Mouse (Mus musculus) CH12.LX (cell line): ENCODE data around the gene Mlh1. TPM values are rescaled to one million over a fixed set of nuclear protein-coding genes. Genes with fewer than 3 reads are reported as not detected.

Experiments
- DNase-seq: peaks from one replicate; pipeline ENCODE4 v3.0.0-alpha.2; 2013; ENCODE audit errors: extremely low read depth
- H3K27ac ChIP-seq: 2 replicates; pipeline ENCODE4 v1.5.1; 2012; ENCODE audit warnings: low read depth, mild to moderate bottlenecking, control low read depth, moderate library complexity; ENCODE audit not compliant: insufficient read depth
- H3K27me3 ChIP-seq: replicated peaks from 2 replicates; pipeline ENCODE3; 2012; ENCODE audit warnings: inconsistent platforms
- H3K36me3 ChIP-seq, 2 experiments: replicated peaks in 1 of 2; 2 replicates each; pipeline versions ENCODE3 to v1.6.1; 2012; ENCODE audit warnings: inconsistent platforms in 1 of 2, low read length in 1 of 2, mild to moderate bottlenecking in 1 of 2, mixed read lengths in 1 of 2, moderate library complexity in 1 of 2; ENCODE audit not compliant: control insufficient read depth in 1 of 2, insufficient read depth in 1 of 2
- H3K4me1 ChIP-seq, 2 experiments: 2 replicates each; pipeline ENCODE4 v1.6.1; 2012; ENCODE audit warnings: inconsistent platforms in 1 of 2, moderate library complexity in 1 of 2; ENCODE audit not compliant: insufficient read depth in 2 of 2, control insufficient read depth in 1 of 2
- H3K4me2 ChIP-seq: 2 replicates; pipeline ENCODE4 v1.6.1; 2012; ENCODE audit warnings: low read depth, mild to moderate bottlenecking, control low read depth; ENCODE audit not compliant: poor library complexity, insufficient read depth, severe bottlenecking
- H3K4me3 ChIP-seq, 3 experiments: fragments of 150-350 bp in 1 of 3; sonication (generic) in 1 of 3; replicated peaks in 1 of 3; 2 replicates each; pipeline versions ENCODE3 to v1.5.1; 2011 to 2012; ENCODE audit warnings: low read depth in 2 of 3, low read length in 2 of 3, mild to moderate bottlenecking in 2 of 3, moderate library complexity in 2 of 3, control low read depth in 1 of 3, improper control_type of control experiment in 1 of 3, inconsistent platforms in 1 of 3, mixed read lengths in 1 of 3; ENCODE audit not compliant: poor library complexity in 1 of 3
- H3K79me2 ChIP-seq: replicated peaks from 2 replicates; pipeline ENCODE4 v1.6.1; 2012; ENCODE audit warnings: mild to moderate bottlenecking, moderate library complexity; ENCODE audit not compliant: control insufficient read depth, poor library complexity, insufficient read depth, severe bottlenecking; ENCODE audit errors: extremely low read depth
- H3K9ac ChIP-seq: 2 replicates; pipeline ENCODE4 v1.6.1; 2012; ENCODE audit warnings: low read depth, mild to moderate bottlenecking, control low read depth, moderate library complexity; ENCODE audit not compliant: insufficient read depth
- H3K9me3 ChIP-seq: replicated peaks from 2 replicates; pipeline ENCODE3; 2012; ENCODE audit warnings: low read length, inconsistent platforms, mixed read lengths
- CHD1 ChIP-seq: IDR thresholded peaks from 2 replicates; pipeline ENCODE4 v1.6.1; 2012; ENCODE audit warnings: low read depth, low read length, improper control_type of control experiment, inconsistent platforms
- CHD2 ChIP-seq: IDR thresholded peaks from 2 replicates; pipeline ENCODE4 v1.6.1; 2011; ENCODE audit warnings: low read length, improper control_type of control experiment
- CTCF ChIP-seq, 2 experiments: IDR thresholded peaks in 1 of 2; conservative IDR thresholded peaks in 1 of 2; 2 replicates each; pipeline ENCODE4 v1.5.1; 2011 to 2012; ENCODE audit warnings: low read depth in 2 of 2, low read length in 2 of 2, improper control_type of control experiment in 1 of 2, inconsistent platforms in 1 of 2, mild to moderate bottlenecking in 1 of 2, moderate library complexity in 1 of 2
- EP300 ChIP-seq: IDR thresholded peaks from 2 replicates; pipeline ENCODE4 v1.6.1; 2011; ENCODE audit warnings: low read length, improper control_type of control experiment
- ETS1 ChIP-seq: conservative IDR thresholded peaks from 2 replicates; pipeline ENCODE4 v1.6.1; 2012; ENCODE audit warnings: low read depth, mild to moderate bottlenecking, inconsistent platforms, low read length, improper control_type of control experiment, moderate library complexity
- HCFC1 ChIP-seq: IDR thresholded peaks from 2 replicates; pipeline ENCODE4 v1.6.1; 2012; ENCODE audit warnings: low read depth, mild to moderate bottlenecking, inconsistent platforms, low read length, improper control_type of control experiment
- IRF4 ChIP-seq: IDR thresholded peaks from 2 replicates; pipeline ENCODE4 v1.6.1; 2014; ENCODE audit warnings: low read depth, mild to moderate bottlenecking, inconsistent platforms, low read length, improper control_type of control experiment
- MEF2A ChIP-seq: IDR thresholded peaks from 2 replicates; pipeline ENCODE4 v1.6.1; 2014; ENCODE audit warnings: low read depth, mild to moderate bottlenecking, inconsistent platforms, low read length, improper control_type of control experiment, borderline replicate concordance
- MYC ChIP-seq: IDR thresholded peaks from 2 replicates; pipeline ENCODE4 v1.6.1; 2011; ENCODE audit warnings: low read depth, mild to moderate bottlenecking, improper control_type of control experiment, low read length
- NELFE ChIP-seq: IDR thresholded peaks from 2 replicates; pipeline ENCODE4 v1.6.1; 2011; ENCODE audit warnings: low read depth, low read length, improper control_type of control experiment
- PAX5 ChIP-seq: IDR thresholded peaks from 2 replicates; pipeline ENCODE4 v1.6.1; 2012; ENCODE audit warnings: low read length, inconsistent platforms, mixed read lengths
- POLR2A ChIP-seq: IDR thresholded peaks from 2 replicates; pipeline ENCODE4 v1.6.1; 2011; ENCODE audit warnings: low read depth, mild to moderate bottlenecking, improper control_type of control experiment, low read length
- POLR2AphosphoS2 ChIP-seq: IDR thresholded peaks from 2 replicates; pipeline ENCODE4 v1.6.1; 2011; ENCODE audit warnings: low read depth, low read length, improper control_type of control experiment
- SIN3A ChIP-seq: IDR thresholded peaks from 2 replicates; pipeline ENCODE4 v1.6.1; 2012; ENCODE audit warnings: low read length, improper control_type of control experiment, inconsistent platforms
- SMC3 ChIP-seq: IDR thresholded peaks from 2 replicates; pipeline ENCODE4 v1.6.1; 2011; ENCODE audit warnings: low read depth, low read length, improper control_type of control experiment
- TCF12 ChIP-seq: IDR thresholded peaks from 2 replicates; pipeline ENCODE4 v1.6.1; 2014; ENCODE audit warnings: low read depth, mild to moderate bottlenecking, inconsistent platforms, low read length, improper control_type of control experiment
- USF2 ChIP-seq: conservative IDR thresholded peaks from 2 replicates; pipeline ENCODE4 v1.6.1; 2011; ENCODE audit warnings: low read depth, low read length, improper control_type of control experiment
- ZC3H11A ChIP-seq: IDR thresholded peaks from 2 replicates; pipeline ENCODE4 v1.6.1; 2012; ENCODE audit warnings: low read depth, mild to moderate bottlenecking, inconsistent platforms, low read length, improper control_type of control experiment
- ZNF384 ChIP-seq: IDR thresholded peaks from 2 replicates; pipeline ENCODE4 v1.6.1; 2012; ENCODE audit warnings: low read depth, low read length, improper control_type of control experiment, inconsistent platforms
- dilution Hi-C: fragments of 300-500 bp; cut with MboI; formaldehyde crosslinking; loops from 2 replicates; pipeline ENCODE4 v1.14.3; 2020; ENCODE audit warnings: low sequenced_read_pairs; ENCODE audit not compliant: extremely low pct_unique_long_range_greater_than_20kb, extremely low pct_ligation_motif_present
- in situ Hi-C: fragments of 300-500 bp; cut with MboI; formaldehyde crosslinking; loops from 3 replicates; pipeline ENCODE4 v1.14.3; 2019; ENCODE audit warnings: low sequenced_read_pairs, low pct_ligation_motif_present, low pct_unique_long_range_greater_than_20kb, mixed read lengths
- polyA plus RNA-seq: library from polyadenylated mRNA; unstranded; fragments of >175 nt; gene quantifications from 2 replicates; pipeline ENCODE4 v1.2.1, GENCODE M21; 2012; ENCODE audit warnings: low read depth; ENCODE audit not compliant: insufficient read length
- total RNA-seq, 2 experiments: library from RNA; depleted of rRNA; stranded (reverse); fragments of 300-350 nt in 1 of 2; fragments of >200 nt in 1 of 2; gene quantifications; 2 replicates each; pipeline ENCODE4 v1.2.3; 2012 to 2014

Mlh1 gene
- total and polyA plus RNA-seq, 3 experiments = 25.7 to 57.9 (median 50.2) TPM

- Histone ChIP-seq H3K9me3 (no peaks in the 10 kb centered on the region), H3K4me1 (no peaks in the 10 kb centered on the region), H3K9ac (no peak overlapping the region), H3K4me2 (no peak overlapping the region), H3K27me3 (no peaks in the 10 kb centered on the region), H3K27ac (no peak overlapping the region), H3K4me3 (no peak overlapping the region), H3K79me2 (no peaks in the 10 kb centered on the region), H3K36me3 (peaks cover 2 to 17% of the 10 kb centered on the region in 2 experiments)
- dilution Hi-C loops (no loop called here), in situ Hi-C loops (no loop called here)
- no peak for DNase-seq
- no peak for TF ChIP-seq HCFC1
- TF ChIP-seq CHD2 = no peak
- TF ChIP-seq ZNF384 = no peak
- no peak for TF ChIP-seq CHD1
- TF ChIP-seq NELFE = no peak
- TF ChIP-seq MYC = no peak
- no peak for TF ChIP-seq EP300
- TF ChIP-seq TCF12 = no peak
- no peak for TF ChIP-seq PAX5
- TF ChIP-seq POLR2A = no peak
- TF ChIP-seq ZC3H11A = no peak
- no peak for TF ChIP-seq ETS1
- TF ChIP-seq CTCF (conservative IDR thresholded peaks at IDR 0.05 in 1 of 2, IDR thresholded peaks at IDR 0.05 in 1 of 2; ENCODE audit: low read depth in 2 of 2, low read length in 2 of 2) = no peak
- TF ChIP-seq SMC3 = no peak
- TF ChIP-seq SIN3A = no peak
- TF ChIP-seq IRF4 = no peak
- TF ChIP-seq MEF2A = no peak
Measured at GRCm38 (mm10) chr9:111184929-111185328, 86.7 kb downstream of the Mlh1 start.

GRCm38 (mm10) chr9:111182176-111182575, 89.4 kb downstream of the Mlh1 start:
- H3K27ac ChIP-seq = no peak overlapping the region
- no peaks in the 10 kb centered on the region for H3K27me3 ChIP-seq
- dilution Hi-C loops = no loop called here
- in situ Hi-C loops = no loop called here
- peaks cover 0 to 12% of the 10 kb centered on the region in 2 experiments for H3K36me3 ChIP-seq
- no peak overlapping the region for H3K4me2 ChIP-seq
- no peak for TF ChIP-seq SIN3A
- no peak for TF ChIP-seq IRF4
- no peak for TF ChIP-seq ZNF384
- no peak for TF ChIP-seq USF2
- TF ChIP-seq ZC3H11A = no peak
- TF ChIP-seq POLR2AphosphoS2 = no peak
- no peak for TF ChIP-seq SMC3
- no peak for TF ChIP-seq HCFC1
- no peaks in the 10 kb centered on the region for H3K79me2 ChIP-seq
- no peaks in the 10 kb centered on the region for H3K9me3 ChIP-seq
- no peaks in the 10 kb centered on the region for H3K4me1 ChIP-seq
- H3K4me3 ChIP-seq = no peak overlapping the region
- H3K9ac ChIP-seq = no peak overlapping the region
- no peak for DNase-seq
